Mouse (Mus musculus): ENCODE measurements at regions not wholly inside any gene's neighbourhood (a gene's known extent, or its start where the extent isn't known, plus 50 kb on each side); places are given as distances from the start of the nearest gene placed in this dataset.

- ATAC-seq (ENCODE audit: low FRiP score, low read depth) (no peak), DNase-seq (ENCODE audit: low spot score) (no peak)
- Histone ChIP-seq H3K4me3 (replicated peaks; ENCODE audit: low read length) (no peak overlapping the region), H3K27ac (replicated peaks; ENCODE audit: low read depth, low read length) (no peak overlapping the region), H3K4me2 (replicated peaks; ENCODE audit: low read depth, low read length, severe bottlenecking) (no peak overlapping the region), H3K9ac (ENCODE audit: low read depth, low read length, severe bottlenecking) (no peak overlapping the region), H3K9me3 (ENCODE audit: control insufficient read depth, low read length) (no peaks in the 10 kb centered on the region), H3K4me1 (ENCODE audit: control insufficient read depth, insufficient read depth, low read length) (peaks cover 12% of the 10 kb centered on the region), H3K27me3 (ENCODE audit: control insufficient read depth, insufficient read depth, low read length) (no peaks in the 10 kb centered on the region), H3K36me3 (ENCODE audit: control insufficient read depth, insufficient read depth, low read length) (no peaks in the 10 kb centered on the region)
- no peak for TF ChIP-seq POLR2A (IDR thresholded peaks at IDR 0.05; ENCODE audit: borderline replicate concordance, extremely low read depth, insufficient read depth, insufficient read length)
- 48% methylated on average over 7 of the region's 7 CpGs for WGBS
Measured at GRCm38 (mm10) chr8:11112908-11113532, 104.8 kb upstream of the Irs2 start.

- ATAC-seq (ENCODE audit: low FRiP score, low read depth) (no peak), DNase-seq (ENCODE audit: low spot score) (no peak)
- Histone ChIP-seq H3K9me3 (ENCODE audit: control insufficient read depth, low read length) (no peaks in the 10 kb centered on the region), H3K9ac (ENCODE audit: low read depth, low read length, severe bottlenecking) (no peak overlapping the region), H3K4me2 (replicated peaks; ENCODE audit: low read depth, low read length, severe bottlenecking) (no peak overlapping the region), H3K4me1 (ENCODE audit: control insufficient read depth, insufficient read depth, low read length) (peaks cover 12% of the 10 kb centered on the region), H3K27me3 (ENCODE audit: control insufficient read depth, insufficient read depth, low read length) (no peaks in the 10 kb centered on the region), H3K27ac (replicated peaks; ENCODE audit: low read depth, low read length) (no peak overlapping the region), H3K36me3 (ENCODE audit: control insufficient read depth, insufficient read depth, low read length) (no peaks in the 10 kb centered on the region), H3K4me3 (replicated peaks; ENCODE audit: low read length) (no peak overlapping the region)
- no peak for TF ChIP-seq POLR2A (IDR thresholded peaks at IDR 0.05; ENCODE audit: borderline replicate concordance, extremely low read depth, insufficient read depth, insufficient read length)
- WGBS: 69% methylated on average over 2 of the region's 2 CpGs
Measured at GRCm38 (mm10) chr8:11111987-11112386, 103.7 kb upstream of the Irs2 start.

- DNase-seq (ENCODE audit: low spot score) (no peak), ATAC-seq (ENCODE audit: low FRiP score, low read depth) (no peak)
- Histone ChIP-seq H3K9ac (ENCODE audit: low read depth, low read length, severe bottlenecking) (no peak overlapping the region), H3K4me3 (replicated peaks; ENCODE audit: low read length) (no peak overlapping the region), H3K27me3 (ENCODE audit: control insufficient read depth, insufficient read depth, low read length) (no peaks in the 10 kb centered on the region), H3K9me3 (ENCODE audit: control insufficient read depth, low read length) (no peaks in the 10 kb centered on the region), H3K27ac (replicated peaks; ENCODE audit: low read depth, low read length) (no peak overlapping the region), H3K4me2 (replicated peaks; ENCODE audit: low read depth, low read length, severe bottlenecking) (no peak overlapping the region), H3K4me1 (ENCODE audit: control insufficient read depth, insufficient read depth, low read length) (no peaks in the 10 kb centered on the region), H3K36me3 (ENCODE audit: control insufficient read depth, insufficient read depth, low read length) (no peaks in the 10 kb centered on the region)
- no peak for TF ChIP-seq POLR2A (IDR thresholded peaks at IDR 0.05; ENCODE audit: borderline replicate concordance, extremely low read depth, insufficient read depth, insufficient read length)
- WGBS: 87% methylated on average over 1 of the region's 1 CpGs
Measured at GRCm38 (mm10) chr8:11107435-11107834, 99.2 kb upstream of the Irs2 start.

GRCm38 (mm10) chr8:11107021-11107420, 98.8 kb upstream of the Irs2 start:
- Histone ChIP-seq H3K4me1 (ENCODE audit: control insufficient read depth, insufficient read depth, low read length) (no peaks in the 10 kb centered on the region), H3K36me3 (ENCODE audit: control insufficient read depth, insufficient read depth, low read length) (no peaks in the 10 kb centered on the region), H3K4me3 (replicated peaks; ENCODE audit: low read length) (no peak overlapping the region), H3K9me3 (ENCODE audit: control insufficient read depth, low read length) (no peaks in the 10 kb centered on the region), H3K27ac (replicated peaks; ENCODE audit: low read depth, low read length) (no peak overlapping the region), H3K27me3 (ENCODE audit: control insufficient read depth, insufficient read depth, low read length) (no peaks in the 10 kb centered on the region), H3K9ac (ENCODE audit: low read depth, low read length, severe bottlenecking) (no peak overlapping the region), H3K4me2 (replicated peaks; ENCODE audit: low read depth, low read length, severe bottlenecking) (no peak overlapping the region)
- DNase-seq (ENCODE audit: low spot score) (no peak), ATAC-seq (ENCODE audit: low FRiP score, low read depth) (no peak)
- TF ChIP-seq POLR2A (IDR thresholded peaks at IDR 0.05; ENCODE audit: borderline replicate concordance, extremely low read depth, insufficient read depth, insufficient read length): no peak
- WGBS: 77% methylated on average over 5 of the region's 5 CpGs

GRCm38 (mm10) chr8:11103745-11104607, 95.7 kb upstream of the Irs2 start:
- no peak overlapping the region for H3K4me2 ChIP-seq (replicated peaks; ENCODE audit: low read depth, low read length, severe bottlenecking)
- H3K36me3 ChIP-seq (ENCODE audit: control insufficient read depth, insufficient read depth, low read length): no peaks in the 10 kb centered on the region
- no peak for ATAC-seq (ENCODE audit: low FRiP score, low read depth)
- H3K9me3 ChIP-seq (ENCODE audit: control insufficient read depth, low read length): no peaks in the 10 kb centered on the region
- H3K9ac ChIP-seq (ENCODE audit: low read depth, low read length, severe bottlenecking): no peak overlapping the region
- DNase-seq (ENCODE audit: low spot score): no peak
- no peak overlapping the region for H3K27ac ChIP-seq (replicated peaks; ENCODE audit: low read depth, low read length)
- peaks cover 14% of the 10 kb centered on the region for H3K4me1 ChIP-seq (ENCODE audit: control insufficient read depth, insufficient read depth, low read length)
- TF ChIP-seq POLR2A (IDR thresholded peaks at IDR 0.05; ENCODE audit: borderline replicate concordance, extremely low read depth, insufficient read depth, insufficient read length): no peak
- WGBS: 87% methylated on average over 10 of the region's 10 CpGs
- no peaks in the 10 kb centered on the region for H3K27me3 ChIP-seq (ENCODE audit: control insufficient read depth, insufficient read depth, low read length)
- H3K4me3 ChIP-seq (replicated peaks; ENCODE audit: low read length): no peak overlapping the region

Data from limb, embryonic 14.5 days (tissue).